Mouse (Mus musculus) c-Kit-negative CD71-positive TER-119-positive erythroid progenitor cells, embryonic 14.5 days (primary cell): Measurements from ENCODE around the gene Fnbp4.
"Not testable (repeated sequence)": the region's sequence is repeated elsewhere in the genome, so short reads cannot be mapped to it uniquely, and the experiment has no call there.

Source experiments
- DNase-seq: peaks from one replicate; pipeline ENCODE4 v3.0.0-alpha.2; 2013; ENCODE audit warnings: low read depth, low spot score

Fnbp4 gene

DNA sequence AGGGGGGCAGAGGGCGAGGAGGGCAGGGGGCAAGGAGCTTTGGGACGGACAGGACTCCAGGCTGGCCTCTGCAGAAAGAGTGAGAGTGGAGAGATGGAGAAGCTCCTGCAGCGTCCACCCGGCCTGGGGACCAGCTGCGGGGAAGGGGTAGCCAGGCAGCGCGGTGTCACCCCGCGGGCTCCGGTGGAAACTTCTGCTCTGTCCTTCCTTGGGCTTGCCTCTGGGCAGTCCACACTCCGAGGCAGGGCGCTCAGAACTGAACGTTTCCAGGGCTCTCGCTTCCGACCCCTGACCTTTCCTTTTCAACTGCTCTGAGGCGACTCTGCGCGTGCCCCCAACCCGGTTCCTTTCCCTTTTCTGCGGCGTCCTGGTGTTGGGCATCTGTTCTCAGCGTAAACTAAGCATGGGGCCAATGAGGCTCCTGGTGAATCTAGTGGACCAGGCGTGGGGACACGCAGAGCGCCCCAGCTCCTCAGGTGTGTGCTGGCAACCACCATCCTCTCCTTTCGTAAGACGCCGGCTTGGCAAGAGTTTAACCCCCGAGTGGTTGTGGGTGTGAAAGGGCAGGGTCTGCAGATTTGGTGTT lies 37.8 kb downstream of the Fnbp4 start:
- DNase-seq = no peak

DNA sequence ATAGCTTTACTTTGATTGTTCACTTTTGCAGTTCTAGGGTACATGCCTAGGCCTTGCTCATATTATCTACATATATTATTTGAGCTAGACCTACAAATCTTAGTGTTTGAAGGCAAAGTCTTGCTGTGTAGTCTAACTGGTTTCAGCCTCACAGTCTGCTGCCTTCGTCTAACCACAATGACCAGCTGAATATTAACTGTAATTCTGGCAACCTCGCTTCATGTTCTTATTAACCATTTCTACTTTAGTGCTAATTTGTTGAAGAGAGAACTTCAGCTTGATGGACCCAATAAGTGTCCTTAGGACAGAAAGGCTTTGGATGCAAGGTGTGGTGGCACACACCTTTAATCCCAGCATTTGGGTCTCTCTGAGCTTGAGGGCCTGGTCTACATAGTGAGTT lies 43.0 kb downstream of the Fnbp4 start:
- DNase-seq = no peak

GRCm38 (mm10) chr2:90808241-90809126 lies 63.3 kb downstream of the Fnbp4 start:
- no peak for DNase-seq

GRCm38 (mm10) chr2:90810751-90811150 lies 65.6 kb downstream of the Fnbp4 start:
- no peak for DNase-seq

DNA sequence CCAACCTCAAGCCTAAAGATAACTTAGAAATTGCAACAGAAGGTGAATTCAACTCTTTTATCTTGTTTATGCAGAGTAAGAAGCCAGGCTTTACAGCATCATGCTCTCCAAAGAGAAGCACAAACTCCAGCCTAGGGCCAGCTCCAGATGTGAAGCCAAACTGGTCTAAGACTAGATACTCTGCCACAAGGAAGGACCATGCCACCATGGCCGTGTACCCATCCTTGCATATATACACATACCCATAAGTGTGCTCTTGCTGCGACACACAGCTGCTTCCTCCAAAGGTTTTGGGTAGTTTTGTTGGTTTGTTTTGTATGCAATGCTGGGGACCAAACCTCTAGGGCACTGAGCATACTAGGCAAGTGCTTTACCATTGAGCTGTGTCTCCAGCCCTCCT lies 70.1 kb downstream of the Fnbp4 start:
- no peak for DNase-seq

- DNase-seq = no peak
Measured at GRCm38 (mm10) chr2:90816144-90816543, 71.0 kb downstream of the Fnbp4 start.

GRCm38 (mm10) chr2:90818710-90819109 lies 73.5 kb downstream of the Fnbp4 start:
- no peak for DNase-seq

GRCm38 (mm10) chr2:90820894-90821293 lies 75.7 kb downstream of the Fnbp4 start:
- DNase-seq = no peak

DNA sequence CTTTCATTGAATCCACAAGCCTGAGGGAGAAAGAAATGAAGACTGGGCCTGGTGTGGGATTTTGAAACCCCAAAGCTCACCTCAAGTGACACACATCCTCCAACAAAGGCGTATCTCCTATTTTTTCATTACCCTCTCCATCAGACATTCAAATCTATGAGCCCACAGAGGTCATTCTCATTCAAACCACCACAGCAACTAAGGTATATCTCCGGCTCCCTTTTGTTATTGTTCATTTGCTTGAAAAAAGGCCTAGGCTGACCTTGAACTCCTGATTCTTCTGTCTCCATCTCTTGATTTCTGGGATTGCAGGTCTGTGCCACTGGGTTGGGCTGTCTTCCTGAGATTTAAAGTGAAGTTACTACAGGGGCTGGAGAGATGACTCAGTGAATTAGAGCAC lies 77.8 kb downstream of the Fnbp4 start:
- DNase-seq = no peak

DNA sequence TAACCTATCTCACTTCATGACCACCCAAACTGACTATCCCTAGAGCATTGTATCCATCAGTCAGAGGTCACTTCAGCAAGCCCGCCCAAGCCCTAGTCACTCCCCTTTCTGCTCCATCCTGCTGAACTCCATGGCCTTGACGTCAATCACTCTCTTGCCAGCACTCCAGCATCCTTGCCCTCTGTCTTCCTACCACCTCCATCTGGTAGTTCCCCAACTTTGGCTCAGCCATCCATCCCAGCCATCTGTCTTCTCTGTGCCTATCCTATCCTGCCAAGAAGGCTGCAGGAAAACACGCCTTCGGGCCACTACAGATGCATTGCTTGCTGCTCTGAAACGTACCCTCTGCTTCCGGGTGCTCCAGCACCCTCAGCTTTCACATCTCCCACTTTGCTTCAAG lies 78.6 kb downstream of the Fnbp4 start:
- no peak for DNase-seq

GRCm38 (mm10) chr2:90824528-90824927 lies 79.4 kb downstream of the Fnbp4 start:
- not testable (repeated sequence) for DNase-seq

- DNase-seq = no peak
Measured at GRCm38 (mm10) chr2:90825515-90826172, 80.5 kb downstream of the Fnbp4 start.

- no peak for DNase-seq
Measured at GRCm38 (mm10) chr2:90828739-90829138, 83.6 kb downstream of the Fnbp4 start.
